Mouse (Mus musculus) bone marrow macrophage, adult 2 months (primary cell): ENCODE measurements at regions not wholly inside any gene's neighbourhood (a gene's known extent, or its start where the extent isn't known, plus 50 kb on each side); places are given as distances from the start of the nearest gene placed in this dataset.

Experiments used
- H3K27ac ChIP-seq: 2 replicates; pipeline ENCODE4 v1.5.1; 2012; ENCODE audit warnings: low read depth, low read length; ENCODE audit not compliant: insufficient read depth
- H3K4me1 ChIP-seq: 2 replicates; pipeline ENCODE4 v1.6.1; 2012; ENCODE audit warnings: low read length; ENCODE audit not compliant: control insufficient read depth, insufficient read depth
- H3K4me3 ChIP-seq: 2 replicates; pipeline ENCODE4 v1.5.1; 2012; ENCODE audit warnings: mild to moderate bottlenecking, low read length, moderate library complexity; ENCODE audit not compliant: insufficient read depth
- CTCF ChIP-seq: IDR thresholded peaks from 2 replicates; pipeline ENCODE4 v1.5.1; 2012; ENCODE audit warnings: low read depth, mild to moderate bottlenecking, low read length, moderate library complexity
- POLR2A ChIP-seq: IDR thresholded peaks from 2 replicates; pipeline ENCODE4 v1.6.1; 2012; ENCODE audit warnings: mild to moderate bottlenecking, low read depth, low read length, borderline replicate concordance

GRCm38 (mm10) chr11:111155023-111155422, 89.1 kb downstream of the Kcnj2 start:
- H3K27ac ChIP-seq: no peak overlapping the region
- no peak for TF ChIP-seq CTCF
- no peak for TF ChIP-seq POLR2A

GRCm38 (mm10) chr11:111155747-111156146, 89.8 kb downstream of the Kcnj2 start:
- TF ChIP-seq CTCF (no peak), POLR2A (no peak)
- no peak overlapping the region for H3K4me3 ChIP-seq
- H3K4me1 ChIP-seq: no peaks in the 10 kb centered on the region; the same call in 1 of the 2 replicates
- H3K27ac ChIP-seq: no peak overlapping the region

More at GRCm38 (mm10) chr11:111155023-111155422, 89.1 kb downstream of the Kcnj2 start:
- Histone ChIP-seq H3K4me1 (no peaks in the 10 kb centered on the region; the same call in 1 of the 2 replicates), H3K4me3 (no peak overlapping the region)

DNA sequence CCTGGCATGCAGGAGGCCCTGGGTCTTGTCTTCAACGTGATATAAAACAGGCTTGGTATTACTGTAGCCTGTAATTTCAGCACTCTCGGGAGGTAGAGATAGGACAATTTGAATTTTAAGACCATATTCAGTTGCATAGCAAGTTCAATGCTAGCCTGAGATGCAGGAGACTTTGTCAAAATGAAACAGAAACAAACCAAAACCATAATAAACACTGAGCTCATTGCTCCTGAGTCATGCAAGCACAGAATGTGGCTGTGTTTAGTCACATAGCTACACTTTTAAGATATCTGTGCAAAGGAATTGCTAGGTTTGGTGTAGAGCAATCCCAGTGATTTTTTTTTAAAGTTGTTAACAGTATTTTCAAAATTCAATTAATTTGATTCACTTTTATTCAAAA, 93.3 kb downstream of the Kcnj2 start:
- TF ChIP-seq CTCF (no peak), POLR2A (no peak)
- Histone ChIP-seq H3K27ac (no peak overlapping the region), H3K4me3 (no peak overlapping the region), H3K4me1 (peaks cover 2% of the 10 kb centered on the region; the same call in 1 of the 2 replicates)

DNA sequence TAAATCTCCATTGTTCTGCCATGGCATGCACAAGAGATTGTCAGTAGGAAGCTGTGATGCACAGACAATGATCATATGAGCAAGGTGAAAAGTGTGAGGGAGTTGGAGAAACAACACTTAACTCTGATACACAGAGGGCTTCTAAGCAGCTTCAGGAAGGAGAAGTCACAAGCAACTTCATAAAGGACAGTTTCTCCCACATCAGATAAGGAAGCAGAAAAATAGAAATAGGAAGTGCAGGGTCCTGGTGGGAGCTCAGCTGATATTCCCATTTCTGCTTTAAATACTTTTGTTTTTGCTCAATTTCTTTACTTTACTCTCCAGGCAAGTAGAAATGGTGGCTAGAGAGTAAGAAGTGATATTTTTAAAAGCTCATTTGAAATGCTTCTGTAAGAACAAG, 98.9 kb downstream of the Kcnj2 start:
- H3K4me1 ChIP-seq: peaks cover 12% of the 10 kb centered on the region
- H3K27ac ChIP-seq: peak overlapping the region; percentile 77
- TF ChIP-seq POLR2A: no peak
- TF ChIP-seq CTCF: no peak
- H3K4me3 ChIP-seq: no peak overlapping the region

- peaks cover 13% of the 10 kb centered on the region for H3K4me1 ChIP-seq
- H3K4me3 ChIP-seq: no peak overlapping the region
- TF ChIP-seq POLR2A: no peak
- no peak for TF ChIP-seq CTCF
- no peak overlapping the region for H3K27ac ChIP-seq
These were observed 104.3 kb downstream of the Kcnj2 start for GRCm38 (mm10) chr11:111170174-111170800.

GRCm38 (mm10) chr11:111173525-111173924, 107.6 kb downstream of the Kcnj2 start:
- Histone ChIP-seq H3K4me3 (no peak overlapping the region), H3K27ac (no peak overlapping the region), H3K4me1 (peaks cover 11% of the 10 kb centered on the region)
- TF ChIP-seq POLR2A: no peak
- TF ChIP-seq CTCF: no peak

GRCm38 (mm10) chr11:111175566-111175965, 109.6 kb downstream of the Kcnj2 start:
- H3K4me3 ChIP-seq: no peak overlapping the region
- H3K27ac ChIP-seq: no peak overlapping the region
- TF ChIP-seq POLR2A: no peak
- no peak for TF ChIP-seq CTCF
- H3K4me1 ChIP-seq: no peaks in the 10 kb centered on the region; the same call in 1 of the 2 replicates

GRCm38 (mm10) chr11:111177516-111177915, 111.6 kb downstream of the Kcnj2 start:
- Histone ChIP-seq H3K4me3 (no peak overlapping the region), H3K27ac (no peak overlapping the region), H3K4me1 (no peaks in the 10 kb centered on the region)
- TF ChIP-seq CTCF (no peak), POLR2A (no peak)

DNA sequence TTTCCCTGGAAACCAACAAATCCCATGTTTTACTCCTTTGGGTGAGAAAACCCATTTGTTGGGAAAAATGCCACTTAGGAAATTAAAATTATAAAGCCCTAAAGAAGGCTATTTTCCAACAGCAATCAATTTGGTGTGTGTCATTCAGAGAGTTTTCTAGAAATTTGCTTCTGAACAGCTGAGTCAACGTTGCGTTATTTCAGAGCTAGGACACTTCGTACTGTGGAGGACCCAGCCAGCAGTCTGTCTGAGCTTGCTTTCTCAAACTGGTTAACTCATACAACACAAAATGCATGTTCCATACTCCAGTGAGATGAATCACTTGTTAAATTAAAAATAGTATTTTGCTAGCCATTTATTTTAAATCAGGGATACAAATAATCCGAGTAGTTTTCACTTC, 131.5 kb downstream of the Kcnj2 start:
- TF ChIP-seq CTCF (no peak), POLR2A (no peak)
- Histone ChIP-seq H3K27ac (no peak overlapping the region), H3K4me3 (no peak overlapping the region), H3K4me1 (peaks cover 2% of the 10 kb centered on the region)

GRCm38 (mm10) chr11:111200512-111200911, 134.5 kb downstream of the Kcnj2 start:
- Histone ChIP-seq H3K27ac (no peak overlapping the region), H3K4me3 (no peak overlapping the region), H3K4me1 (peaks cover 2% of the 10 kb centered on the region)
- no peak for TF ChIP-seq CTCF
- no peak for TF ChIP-seq POLR2A

DNA sequence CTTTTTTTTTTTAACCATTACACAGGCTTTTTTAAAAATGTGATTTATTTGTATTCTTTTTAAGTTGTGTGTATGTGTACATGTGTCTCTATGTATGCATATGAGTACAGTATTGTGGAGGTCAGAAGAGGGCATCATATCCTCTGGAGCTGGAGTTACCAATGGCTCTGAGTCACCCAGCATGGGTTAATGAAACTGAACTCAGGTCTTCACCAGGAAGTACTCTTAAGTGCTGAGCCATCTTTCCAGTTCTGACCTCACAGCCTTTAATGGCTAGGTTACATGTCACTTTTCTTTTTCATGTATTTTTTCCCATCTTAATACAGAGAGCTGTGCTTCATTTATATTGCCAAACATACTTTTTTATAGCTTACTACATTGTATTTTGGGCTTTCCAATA, 136.8 kb downstream of the Kcnj2 start:
- TF ChIP-seq POLR2A: no peak
- TF ChIP-seq CTCF: no peak
- no peak overlapping the region for H3K4me3 ChIP-seq
- no peak overlapping the region for H3K27ac ChIP-seq
- H3K4me1 ChIP-seq: peaks cover 2% of the 10 kb centered on the region

GRCm38 (mm10) chr11:111210565-111210964, 144.6 kb downstream of the Kcnj2 start:
- H3K4me3 ChIP-seq: no peak overlapping the region
- H3K27ac ChIP-seq: no peak overlapping the region
- H3K4me1 ChIP-seq: peaks cover 13% of the 10 kb centered on the region
- TF ChIP-seq CTCF (no peak), POLR2A (no peak)
